Mouse (Mus musculus): Measurements from ENCODE around the gene Arrdc2.

Arrdc2 gene

DNA sequence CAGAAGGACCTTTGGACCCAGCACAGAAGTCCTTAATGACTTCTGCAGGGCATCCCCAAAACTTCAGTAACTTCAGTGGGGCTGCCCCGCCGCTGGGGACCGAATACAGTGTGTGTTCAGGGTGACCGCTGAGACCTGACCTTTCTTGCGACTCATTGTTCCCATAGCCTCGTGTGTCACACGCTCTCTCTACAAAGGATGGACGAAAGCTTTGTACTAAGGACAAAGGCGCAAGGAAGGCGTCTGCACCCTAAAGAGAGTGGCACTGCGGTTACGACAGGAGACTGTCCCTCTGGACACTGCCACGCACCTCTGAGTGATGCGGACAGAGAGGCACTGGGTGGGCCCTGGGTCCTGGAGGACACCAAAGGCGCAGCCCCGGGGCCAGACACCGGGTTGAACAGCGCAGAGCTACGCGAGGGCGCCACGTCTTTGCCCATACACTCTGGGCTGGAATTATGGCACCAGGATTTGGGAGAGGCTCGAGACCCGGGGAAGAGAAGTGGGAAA lies 25.2 kb upstream of the Arrdc2 start:
- peak; percentile 47 for DNase-seq (ENCODE audit: low read depth, low spot score)

DNA sequence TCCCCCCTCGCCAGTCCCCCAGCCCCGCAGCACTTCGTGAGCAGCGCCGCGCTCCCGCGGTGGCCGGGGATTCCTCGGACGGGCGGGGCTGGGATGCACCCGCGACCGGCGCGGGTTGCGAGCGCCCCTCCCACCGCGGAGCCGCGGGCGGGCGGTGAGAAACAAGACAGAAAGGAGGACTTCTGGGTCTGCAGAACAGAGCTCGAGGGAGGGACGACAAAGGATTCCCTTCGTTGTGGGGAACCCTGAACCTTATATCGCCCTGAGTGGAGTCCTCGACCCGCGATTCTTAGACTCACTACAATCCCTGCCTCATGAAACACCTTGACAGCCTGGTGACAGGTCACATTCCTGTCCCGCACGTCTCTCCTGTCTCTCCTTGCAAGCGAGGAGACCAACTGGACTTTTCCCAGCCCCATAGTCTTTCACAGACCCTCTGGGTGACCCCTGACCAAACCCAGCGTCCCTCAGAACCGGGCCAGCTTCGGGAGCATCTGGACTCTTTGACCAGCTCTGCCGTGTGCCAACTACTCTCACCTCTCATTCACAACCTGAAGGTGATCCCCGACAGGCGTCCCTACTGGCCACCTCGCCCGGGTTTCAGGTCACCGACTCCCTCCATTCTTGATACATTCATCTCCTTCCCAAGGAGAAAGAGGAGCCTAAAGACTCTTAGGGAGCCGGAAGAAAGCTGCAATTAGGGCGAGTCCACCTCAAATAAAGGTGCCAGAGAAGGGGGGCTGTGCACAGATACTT lies 24.6 kb upstream of the Arrdc2 start:
- DNase-seq (ENCODE audit: low read depth, low spot score): peak; percentile 64

DNA sequence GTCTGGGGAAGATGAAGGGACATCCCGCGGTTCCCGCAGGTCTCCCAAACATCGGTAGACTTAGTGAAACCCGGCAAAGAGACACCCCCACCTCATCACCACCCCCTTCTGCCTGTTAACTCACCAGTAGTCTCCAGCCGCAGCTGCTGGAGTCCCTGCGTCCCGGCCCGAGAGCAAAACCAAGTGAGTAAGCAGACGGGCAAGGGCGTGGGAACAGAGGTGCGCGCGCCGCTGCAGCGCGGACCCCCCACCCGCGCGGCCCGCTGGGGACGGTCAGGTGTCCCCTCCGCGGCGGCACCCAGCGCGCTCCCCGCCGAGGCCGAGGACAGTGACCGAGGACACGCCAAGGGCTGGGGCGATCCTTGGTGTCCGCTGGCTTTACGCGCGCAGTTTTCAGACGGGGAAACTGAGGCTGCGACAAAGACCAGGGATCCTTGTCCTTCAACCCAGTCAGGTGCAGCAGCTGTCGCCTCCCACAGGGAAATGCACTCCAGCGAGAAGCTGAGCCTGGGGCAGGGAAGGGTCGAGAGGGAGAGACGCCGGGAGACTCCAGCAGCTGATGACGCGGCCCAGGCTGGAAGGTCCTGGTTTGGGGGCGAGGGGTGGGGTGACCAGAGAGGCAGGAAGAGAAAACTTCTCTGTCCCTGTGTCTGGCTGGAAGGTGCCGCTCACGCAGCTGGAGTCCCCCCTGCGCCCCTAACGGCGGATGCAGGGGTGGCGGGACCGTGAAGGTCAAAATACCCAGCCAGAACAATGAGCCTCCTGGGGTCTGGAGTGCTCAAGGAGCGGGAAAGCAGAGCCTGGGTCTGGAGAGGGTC lies 23.5 kb upstream of the Arrdc2 start, which contains the start of gene Kcnn1:
Gene Kcnn1, minus strand, starts transcription at position 435 of the 818 bp plus-strand sequence.
- DNase-seq (ENCODE audit: low read depth, low spot score): no peak

DNA sequence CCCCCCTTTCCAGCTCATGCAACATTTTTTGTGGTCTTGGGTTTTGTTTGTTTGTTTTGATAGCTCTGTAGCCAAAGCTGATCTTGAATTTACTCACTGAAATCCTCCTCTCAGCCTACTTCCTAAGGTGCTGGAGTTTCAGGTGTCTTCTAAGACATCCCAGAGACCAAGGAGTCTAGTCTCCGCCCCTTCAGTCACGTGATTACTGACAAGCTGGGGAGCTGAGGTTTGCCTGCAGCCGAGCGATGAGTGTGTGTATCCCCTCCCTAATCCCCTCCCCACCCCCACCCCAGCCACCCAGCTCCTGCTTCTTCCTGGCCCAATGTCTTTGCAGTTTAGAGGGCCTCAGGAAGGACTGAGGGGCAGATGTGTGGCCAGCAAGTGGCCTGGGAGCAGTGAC lies 18.0 kb upstream of the Arrdc2 start:
- peak; percentile 32 for DNase-seq (ENCODE audit: low read depth, low spot score)

DNA sequence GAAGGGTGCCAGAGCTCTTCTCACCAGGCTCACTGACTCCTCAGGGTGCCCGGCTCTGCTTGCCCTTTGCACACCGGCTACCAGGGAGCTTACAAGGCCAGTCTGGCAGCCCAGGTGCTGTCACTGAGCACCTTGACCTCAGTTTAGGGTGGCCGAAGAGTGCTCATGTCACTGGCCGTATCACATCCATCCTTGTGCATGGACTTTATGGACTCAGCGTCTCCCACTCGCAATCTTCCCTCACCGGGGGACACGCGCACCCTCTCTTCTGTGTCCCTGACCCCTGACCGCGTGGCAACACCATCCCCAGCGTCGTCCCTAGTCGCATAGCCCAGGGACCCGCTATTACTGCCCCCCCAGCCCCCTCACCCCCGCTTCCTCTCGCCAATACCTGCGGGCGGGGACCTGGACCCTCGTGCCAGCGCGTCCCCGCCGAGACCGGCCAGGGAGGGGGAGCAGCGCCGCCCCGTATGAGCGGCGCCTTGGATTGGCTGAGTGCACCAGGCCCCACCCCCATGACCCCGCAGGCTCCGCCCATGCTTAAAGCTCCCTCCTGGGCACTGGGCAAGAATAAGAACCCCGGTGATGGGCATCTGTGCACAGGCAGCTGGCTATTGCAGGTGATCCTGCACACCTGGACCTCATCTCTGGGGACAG lies 17.1 kb upstream of the Arrdc2 start:
- DNase-seq (ENCODE audit: low read depth, low spot score): peak; percentile 86

DNA sequence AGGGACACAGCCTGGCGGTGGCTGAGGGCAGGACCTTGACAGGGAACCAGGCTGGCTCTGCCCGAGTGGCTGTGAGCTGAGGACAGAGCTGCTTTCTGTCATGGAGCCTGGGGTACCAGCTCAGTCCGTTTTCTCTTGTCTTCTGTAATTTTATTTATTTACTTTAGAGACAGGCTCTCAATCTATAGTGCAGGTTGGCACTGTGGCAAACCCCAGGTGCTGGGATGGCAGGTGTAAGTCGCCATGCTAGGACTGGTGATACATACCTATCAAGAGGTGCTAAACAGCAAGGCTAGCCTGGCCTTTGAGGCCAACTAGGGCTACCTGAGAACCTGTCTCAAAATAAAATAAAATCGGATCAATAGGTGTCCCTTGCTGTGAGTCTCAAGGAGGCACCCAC lies 16.5 kb upstream of the Arrdc2 start:
- DNase-seq (ENCODE audit: low read depth, low spot score): no peak

DNA sequence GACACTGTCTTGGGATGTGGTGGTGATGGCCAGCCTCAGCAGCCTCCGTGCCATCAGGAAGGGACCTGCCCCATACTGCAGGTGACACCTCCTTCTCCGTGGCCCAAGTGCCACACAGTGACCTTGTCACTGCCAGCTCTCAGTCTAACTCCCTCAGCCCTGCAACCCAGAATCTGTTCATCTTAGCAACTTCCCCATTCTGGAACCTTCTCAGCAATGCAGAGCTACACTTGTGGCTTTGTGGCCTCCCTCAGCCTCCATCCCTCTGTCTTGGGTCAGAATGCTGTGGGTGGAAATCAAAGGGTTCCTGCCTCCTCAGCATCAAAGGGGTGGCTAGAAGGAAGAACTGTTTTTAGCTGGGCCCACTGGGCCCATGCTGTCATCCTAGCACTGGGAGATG lies 14.3 kb upstream of the Arrdc2 start:
- peak; percentile 55 for DNase-seq (ENCODE audit: low read depth, low spot score)

DNA sequence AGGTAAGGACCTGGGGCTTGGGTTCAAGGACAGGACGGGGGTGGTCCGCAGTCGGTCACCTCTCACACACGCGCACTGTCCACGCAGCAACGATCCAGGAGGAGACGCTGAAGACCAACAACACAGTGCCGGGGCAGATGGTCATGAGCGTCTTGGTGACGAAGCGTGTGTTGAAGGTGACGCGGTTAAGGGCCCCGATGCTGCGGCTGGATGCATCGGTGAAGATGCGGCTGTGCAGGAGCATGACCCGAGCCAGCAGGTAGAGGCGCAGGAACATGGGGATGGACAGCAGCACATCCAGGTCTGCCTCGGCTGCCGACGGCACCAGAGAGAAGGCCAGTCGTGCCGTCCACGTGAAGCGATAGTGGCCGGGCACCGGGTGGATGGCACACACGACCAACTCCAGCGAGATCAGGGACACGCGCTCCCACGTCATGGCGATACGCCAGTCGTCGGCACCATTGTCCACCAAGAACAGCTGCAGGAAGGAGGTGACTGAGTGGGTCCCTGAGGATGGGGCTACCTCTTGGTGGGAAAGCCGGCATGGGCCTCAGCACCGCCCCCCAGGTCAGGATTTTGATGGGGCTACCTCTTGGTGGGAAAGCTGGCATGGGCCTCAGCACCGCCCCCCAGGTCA lies 13.2 kb upstream of the Arrdc2 start:
- DNase-seq (ENCODE audit: low read depth, low spot score): no peak

DNA sequence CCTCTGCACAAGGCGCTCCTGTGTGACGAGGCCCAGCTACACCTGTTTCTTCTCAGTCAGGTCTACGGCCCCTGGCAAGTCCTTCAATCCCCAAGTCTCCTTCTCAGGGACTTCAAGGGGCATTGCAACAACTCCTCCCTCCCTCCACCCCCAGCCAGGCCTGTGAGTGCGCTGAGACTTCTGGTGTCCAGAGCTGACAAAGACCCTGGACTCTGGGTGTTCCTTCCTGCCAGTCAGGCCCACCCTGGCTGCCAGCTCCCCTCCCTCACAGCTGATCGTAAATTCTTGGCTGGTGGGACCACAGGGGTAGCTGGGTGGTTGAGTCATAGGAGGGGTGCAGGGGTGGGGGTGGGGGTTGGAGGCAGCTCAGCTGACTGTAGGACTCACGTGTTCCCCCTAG lies 12.3 kb upstream of the Arrdc2 start:
- DNase-seq (ENCODE audit: low read depth, low spot score): no peak

DNA sequence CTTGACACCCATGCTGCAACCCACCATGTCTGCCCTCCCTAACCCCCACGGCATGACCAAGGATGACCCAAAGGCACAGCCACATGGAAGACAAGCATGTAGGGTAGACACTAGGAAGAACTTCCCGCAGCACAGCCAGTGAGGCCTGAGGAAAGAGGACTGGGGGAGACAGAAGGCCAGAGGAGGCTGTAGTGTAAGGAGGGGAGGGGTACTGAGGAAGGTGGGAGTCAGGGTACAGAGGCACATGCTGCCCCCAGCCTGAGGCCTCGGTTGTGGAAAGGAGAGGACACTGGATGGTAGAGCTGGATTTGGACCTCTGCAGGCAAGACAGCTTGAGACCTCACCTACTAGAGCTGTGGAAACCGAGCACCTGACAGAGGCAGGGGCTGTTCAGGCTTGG lies 11.4 kb upstream of the Arrdc2 start:
- no peak for DNase-seq (ENCODE audit: low read depth, low spot score)

DNA sequence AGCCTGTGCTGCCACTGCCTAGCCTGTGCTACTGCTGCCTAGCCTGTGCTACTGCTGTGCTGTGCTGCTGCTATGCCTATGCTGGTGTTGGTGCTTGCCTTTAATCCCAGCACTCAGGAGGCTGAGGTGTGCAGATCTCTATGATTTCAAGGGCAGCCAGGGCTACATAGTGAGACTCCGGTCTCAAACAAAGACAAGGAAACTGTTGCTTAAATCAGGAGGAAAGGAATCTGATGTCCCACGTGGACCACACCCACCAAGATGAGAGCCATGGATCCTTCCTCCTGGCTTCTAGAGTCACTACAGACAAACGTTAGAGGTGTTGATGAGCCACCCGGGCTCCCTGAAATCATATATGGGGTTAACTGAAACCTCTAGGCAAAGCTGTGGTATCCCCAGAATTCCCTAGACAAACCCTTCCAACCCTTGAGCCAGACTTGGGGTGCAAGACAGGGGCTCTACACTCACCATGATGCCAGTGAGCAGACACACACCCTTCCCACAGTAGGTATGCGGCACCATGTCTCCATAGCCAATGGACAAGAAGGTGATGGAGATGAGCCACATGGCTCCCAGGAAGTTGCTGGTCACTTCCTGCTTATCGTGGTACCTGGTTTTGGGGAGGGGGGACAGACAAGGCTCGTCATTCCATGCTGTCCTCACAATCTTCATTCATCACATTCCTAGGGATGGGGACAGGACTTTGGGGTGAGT lies 10.8 kb upstream of the Arrdc2 start:
- no peak for DNase-seq (ENCODE audit: low read depth, low spot score)

DNA sequence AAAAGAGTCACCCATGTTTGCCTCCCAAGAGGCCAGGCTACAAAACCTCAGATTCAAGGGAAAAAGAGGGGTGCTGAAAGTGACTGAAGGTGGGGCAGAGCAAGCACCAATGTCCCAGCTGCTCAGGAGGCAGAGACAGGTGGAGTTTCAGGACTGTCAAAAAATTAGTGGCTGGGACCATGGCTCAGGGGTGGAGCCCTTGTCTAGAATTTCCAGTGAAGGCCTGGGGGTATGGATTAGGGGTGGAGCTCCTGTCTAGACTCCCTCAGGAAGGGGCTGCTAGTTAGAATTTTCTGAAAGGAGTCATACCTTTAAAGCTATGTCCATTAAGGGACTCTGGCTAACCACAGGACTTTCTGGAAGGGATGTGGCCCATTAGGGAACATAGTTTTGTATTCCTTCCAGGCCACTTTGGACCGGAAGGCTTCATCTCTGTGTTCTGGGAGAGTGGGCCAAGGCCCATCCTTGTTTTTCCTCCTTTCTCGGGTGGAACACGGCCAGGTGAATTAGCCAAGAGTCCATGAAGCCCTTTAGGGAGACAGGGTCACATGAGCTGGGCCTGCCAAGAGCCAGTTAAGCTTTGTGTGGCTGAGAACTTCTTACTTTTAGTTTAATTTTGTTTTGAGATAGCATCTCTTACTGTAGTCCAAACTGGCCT lies 9.9 kb upstream of the Arrdc2 start:
- DNase-seq (ENCODE audit: low read depth, low spot score): no peak

DNA sequence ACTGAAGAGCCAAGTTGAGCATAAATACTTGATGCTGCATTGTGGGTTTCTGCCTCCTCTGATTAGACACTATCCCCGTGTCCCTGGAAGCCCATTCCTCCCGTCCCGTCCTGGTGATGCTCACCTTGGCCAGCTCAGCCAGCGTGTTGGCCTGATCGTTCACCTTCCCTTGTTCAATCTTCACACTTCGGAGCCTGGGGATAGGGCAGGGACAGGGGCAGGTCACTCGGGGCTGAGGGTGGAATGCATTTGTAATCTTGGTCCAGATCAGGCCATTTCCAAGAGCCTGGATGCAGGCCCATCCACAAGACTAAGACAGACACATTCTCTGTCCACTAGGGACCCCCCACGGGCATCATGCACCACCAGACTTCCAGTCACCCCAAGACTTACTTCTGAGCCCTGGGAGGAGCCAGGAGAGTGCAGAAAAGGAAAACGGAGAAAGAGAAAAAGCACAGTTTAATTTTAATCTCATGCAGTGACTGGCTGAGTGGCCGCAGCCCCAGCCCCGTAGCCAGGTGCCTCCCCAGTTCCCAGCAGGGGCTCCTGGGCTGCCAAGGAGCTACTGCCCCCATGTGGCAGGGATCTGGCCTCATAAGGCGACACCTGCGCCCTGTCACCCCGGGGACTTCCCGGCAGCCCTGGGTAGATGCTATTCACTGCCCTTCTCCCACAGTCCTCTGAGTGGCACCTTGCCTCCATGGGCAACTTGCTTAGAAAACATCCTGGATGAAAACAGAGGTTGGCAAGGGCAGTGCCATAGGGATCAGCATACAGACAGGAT lies 7.0 kb upstream of the Arrdc2 start:
- DNase-seq (ENCODE audit: low read depth, low spot score): peak; percentile 84

DNA sequence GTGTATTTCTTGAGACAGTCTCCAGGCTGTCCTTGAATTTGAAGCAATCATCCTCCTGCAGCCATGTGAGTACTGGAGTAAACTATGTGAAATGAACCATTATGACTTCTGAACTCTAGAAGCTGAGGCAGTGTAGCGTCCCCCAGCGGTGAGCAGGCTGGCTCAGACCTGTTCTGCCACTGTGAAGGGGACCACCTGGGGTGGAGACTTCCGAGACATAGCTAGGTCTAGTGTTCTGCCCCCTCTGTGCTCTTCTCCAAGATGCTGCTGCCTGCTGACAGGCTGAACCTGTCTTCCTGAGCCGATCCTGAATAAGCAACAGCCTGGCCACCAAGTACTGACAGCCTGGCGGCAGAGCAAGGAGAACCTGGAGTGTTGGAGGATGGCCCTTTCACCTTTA lies 5.6 kb upstream of the Arrdc2 start:
- no peak for DNase-seq (ENCODE audit: low read depth, low spot score)

DNA sequence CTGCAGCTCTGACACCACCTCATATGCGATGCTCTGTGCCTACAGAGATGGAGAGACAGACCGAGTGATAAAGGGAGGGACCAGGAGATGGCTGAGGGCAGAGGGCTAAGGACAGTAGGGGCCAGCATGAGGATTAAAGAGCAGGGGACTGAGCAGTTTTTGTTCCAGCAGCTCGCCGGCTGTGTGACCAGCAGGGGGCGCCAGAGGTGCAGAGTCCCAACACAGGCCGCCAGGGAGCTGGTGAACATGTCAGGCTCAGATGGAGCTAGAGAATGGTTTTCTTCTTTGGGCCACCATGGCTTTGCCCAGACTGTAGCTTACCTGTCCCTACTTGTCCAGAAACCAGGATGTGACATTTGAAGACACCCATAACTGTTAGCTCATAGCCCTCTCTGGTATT lies 5.0 kb upstream of the Arrdc2 start:
- DNase-seq (ENCODE audit: low read depth, low spot score): peak; percentile 85

DNA sequence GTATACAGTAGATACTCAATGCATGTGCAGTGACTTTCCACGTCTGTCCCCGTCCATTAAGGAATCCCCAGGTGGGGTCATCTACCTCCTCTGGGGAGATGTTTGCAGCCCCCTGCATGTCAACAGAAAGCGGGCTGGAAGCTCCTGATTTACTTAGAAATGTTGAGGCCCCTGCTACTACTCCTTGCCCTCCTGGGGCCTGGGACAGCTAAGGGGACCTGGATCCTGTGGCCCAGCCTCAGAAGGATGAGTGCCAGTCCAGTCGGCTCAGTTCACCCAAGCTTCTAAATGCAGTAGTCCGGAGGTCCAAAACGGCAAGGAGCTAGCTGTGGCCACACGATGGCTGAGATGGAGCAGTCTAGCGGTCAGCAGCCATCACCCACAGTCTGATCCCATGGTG lies 4.4 kb upstream of the Arrdc2 start:
- no peak for DNase-seq (ENCODE audit: low read depth, low spot score)

DNA sequence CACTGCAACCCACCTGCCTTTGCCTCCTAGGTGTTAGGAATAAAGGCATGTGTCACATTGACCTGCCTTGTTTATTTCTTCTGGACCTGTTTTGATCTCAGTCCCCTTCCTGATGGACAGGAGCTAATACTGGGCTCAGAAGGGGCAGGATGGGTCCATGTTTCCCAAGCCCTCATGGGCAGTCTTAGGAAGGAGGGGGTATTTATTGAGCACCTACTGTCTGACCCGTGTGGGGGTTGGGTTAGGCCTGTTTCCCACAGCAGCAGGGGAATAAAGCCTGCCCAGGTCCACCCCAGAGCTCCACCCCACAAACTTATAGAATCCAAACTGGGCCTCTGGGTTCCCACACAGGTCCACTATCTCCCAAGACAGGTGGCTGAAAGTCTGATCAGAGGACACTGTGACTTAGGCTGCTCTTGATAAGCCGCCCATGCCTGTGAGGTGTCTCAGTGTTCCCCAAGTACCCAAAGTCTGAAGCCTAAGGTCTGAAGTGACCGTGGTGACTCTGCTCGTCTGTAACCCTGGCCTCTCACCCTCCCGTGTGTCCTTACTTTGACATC lies 3.8 kb upstream of the Arrdc2 start:
- DNase-seq (ENCODE audit: low read depth, low spot score): no peak

DNA sequence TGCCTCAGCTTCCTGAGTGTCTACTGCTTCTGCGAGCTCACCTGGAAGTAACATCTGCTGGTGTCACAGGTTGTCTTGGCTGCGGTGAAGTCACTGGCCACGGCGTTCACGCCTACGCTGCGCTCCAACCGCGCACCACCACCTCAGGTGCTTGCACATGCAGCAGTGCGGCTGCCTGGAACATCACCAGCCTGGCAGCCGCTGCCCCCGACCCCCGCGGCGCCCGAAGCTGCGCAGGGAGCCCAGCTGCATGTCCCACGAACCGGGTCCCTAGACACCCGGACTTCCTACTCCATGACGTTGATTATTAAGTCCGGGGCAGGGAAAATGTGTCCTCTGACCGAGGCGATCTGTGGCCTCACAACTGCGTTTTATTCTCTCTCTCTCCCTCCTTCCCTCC lies 3.0 kb upstream of the Arrdc2 start:
- no peak for DNase-seq (ENCODE audit: low read depth, low spot score)

All from A20 (cell line).